In genomic region chr2:181135446-181135818, GRCm38 (mm10) we compare ENCODE assay signal across 8 mouse cellular contexts. TPM values are rescaled to one million over a fixed set of nuclear protein-coding genes. Genes with fewer than 3 reads are reported as not detected.
DNase-seq lines count a peak whose midpoint lies in the region; ATAC-seq and TF ChIP-seq lines count a peak whose summit lies in the region.

No protein-coding gene starts in this region.

- no peak for TF ChIP-seq EP300 in liver, postnatal 0 days (IDR thresholded peaks at IDR 0.05; ENCODE audit: low read depth)

- no peak overlapping the region for H3K9ac ChIP-seq in liver, embryonic 11.5 days (ENCODE audit: low read depth, low read length)
- H3K9ac ChIP-seq in liver, postnatal 0 days (replicated peaks): no peak overlapping the region
- H3K9ac ChIP-seq in forebrain, embryonic 11.5 days (ENCODE audit: low read length): peak overlapping the region; percentile 54; the same call in 1 of the 2 replicates
- no peak overlapping the region for H3K9ac ChIP-seq in intestine, embryonic 14.5 days (ENCODE audit: low read length)
- peak overlapping the region; percentile 87 for H3K9ac ChIP-seq in neural tube, embryonic 12.5 days

- no peak for ATAC-seq in liver, embryonic 11.5 days (replicated peaks; ENCODE audit: low FRiP score)
- no peak for ATAC-seq in liver, postnatal 0 days
- ATAC-seq in forebrain, embryonic 11.5 days (replicated peaks; ENCODE audit: low FRiP score): no peak
- ATAC-seq in intestine, embryonic 14.5 days (replicated peaks; ENCODE audit: low FRiP score, low TSS enrichment, low read depth): no peak
- no peak for ATAC-seq in neural tube, embryonic 12.5 days (ENCODE audit: low FRiP score, low read depth)
- no peak for ATAC-seq in CD4-positive, CD25-positive, alpha-beta regulatory T cell, adult 4 months

- whole genome bisulfite sequencing in liver, embryonic 11.5 days: 20% methylated on average over 4 of the region's 4 CpGs
- 11% methylated on average over 4 of the region's 4 CpGs for WGBS in liver, postnatal 0 days (ENCODE audit: insufficient replicate concordance)
- 6% methylated on average over 4 of the region's 4 CpGs for WGBS in forebrain, embryonic 11.5 days
- 10% methylated on average over 4 of the region's 4 CpGs for WGBS in intestine, embryonic 14.5 days
- 11% methylated on average over 4 of the region's 4 CpGs for WGBS in neural tube, embryonic 12.5 days

- H3K4me3 ChIP-seq in liver, embryonic 11.5 days (ENCODE audit: low read depth, low read length): no peak overlapping the region
- H3K4me3 ChIP-seq in liver, postnatal 0 days (ENCODE audit: low read depth, low read length): no peak overlapping the region
- peak overlapping the region; percentile 65 for H3K4me3 ChIP-seq in forebrain, embryonic 11.5 days (ENCODE audit: low read depth, low read length)
- H3K4me3 ChIP-seq in intestine, embryonic 14.5 days (ENCODE audit: low read depth, low read length): peak overlapping the region; percentile 42; the same call in 1 of the 2 replicates
- H3K4me3 ChIP-seq in neural tube, embryonic 12.5 days: peak overlapping the region; percentile 71

- H3K9me3 ChIP-seq in liver, embryonic 11.5 days (ENCODE audit: control insufficient read depth, low read length): no peaks in the 10 kb centered on the region
- H3K9me3 ChIP-seq in liver, postnatal 0 days (ENCODE audit: low read length): no peaks in the 10 kb centered on the region
- H3K9me3 ChIP-seq in forebrain, embryonic 11.5 days (ENCODE audit: control insufficient read depth, low read length): no peaks in the 10 kb centered on the region
- no peaks in the 10 kb centered on the region for H3K9me3 ChIP-seq in intestine, embryonic 14.5 days (ENCODE audit: control insufficient read depth, low read length)
- no peaks in the 10 kb centered on the region for H3K9me3 ChIP-seq in neural tube, embryonic 12.5 days

- no peak for DNase-seq in liver, embryonic 11.5 days (ENCODE audit: low spot score)
- no peak for DNase-seq in liver, postnatal 0 days
- DNase-seq in forebrain, embryonic 11.5 days (ENCODE audit: low spot score): peak; percentile 55
- DNase-seq in intestine, embryonic 14.5 days (ENCODE audit: low spot score): no peak
- DNase-seq in adrenal gland, postnatal 4 days (ENCODE audit: low spot score in 2 of 2): no peak
- no peak for DNase-seq in lung, postnatal 4 days

- TF ChIP-seq CTCF in liver, postnatal 0 days (IDR thresholded peaks at IDR 0.05; ENCODE audit: low read depth): no peak

- H3K4me1 ChIP-seq in liver, embryonic 11.5 days (replicated peaks; ENCODE audit: control insufficient read depth, insufficient read depth, low read length): no peaks in the 10 kb centered on the region
- 0 out of 2 replicates have a peak, but pooled peaks cover 4% of the 10 kb centered on the region for H3K4me1 ChIP-seq in liver, postnatal 0 days (ENCODE audit: insufficient read depth)
- peaks cover 3% of the 10 kb centered on the region; the same call in 1 of the 2 replicates for H3K4me1 ChIP-seq in forebrain, embryonic 11.5 days (replicated peaks; ENCODE audit: control insufficient read depth, insufficient read depth, low read length)
- H3K4me1 ChIP-seq in intestine, embryonic 14.5 days (replicated peaks; ENCODE audit: control insufficient read depth, insufficient read depth, low read length): 0 out of 2 replicates have a peak, but pooled peaks cover 4% of the 10 kb centered on the region
- peaks cover 9% of the 10 kb centered on the region for H3K4me1 ChIP-seq in neural tube, embryonic 12.5 days

- H3K27ac ChIP-seq in liver, embryonic 11.5 days (ENCODE audit: low read depth, low read length): no peak overlapping the region
- no peak overlapping the region for H3K27ac ChIP-seq in liver, postnatal 0 days (ENCODE audit: low read depth)
- H3K27ac ChIP-seq in forebrain, embryonic 11.5 days (ENCODE audit: low read depth, low read length): no peak overlapping the region
- no peak overlapping the region for H3K27ac ChIP-seq in intestine, embryonic 14.5 days (ENCODE audit: low read depth)
- no peak overlapping the region for H3K27ac ChIP-seq in neural tube, embryonic 12.5 days

- peaks cover 50% of the 10 kb centered on the region for H3K27me3 ChIP-seq in liver, embryonic 11.5 days (replicated peaks; ENCODE audit: control insufficient read depth, insufficient read depth, low read length)
- H3K27me3 ChIP-seq in liver, postnatal 0 days (ENCODE audit: insufficient read depth, low read length): peaks cover 43% of the 10 kb centered on the region
- peaks cover 28% of the 10 kb centered on the region for H3K27me3 ChIP-seq in forebrain, embryonic 11.5 days (ENCODE audit: control insufficient read depth, insufficient read depth, low read length)
- peaks cover 60% of the 10 kb centered on the region for H3K27me3 ChIP-seq in intestine, embryonic 14.5 days (replicated peaks; ENCODE audit: control insufficient read depth, insufficient read depth, low read length)
- H3K27me3 ChIP-seq in neural tube, embryonic 12.5 days (replicated peaks): peaks cover 50% of the 10 kb centered on the region

- H3K36me3 ChIP-seq in liver, embryonic 11.5 days (ENCODE audit: control insufficient read depth, insufficient read depth, low read length): no peaks in the 10 kb centered on the region
- no peaks in the 10 kb centered on the region for H3K36me3 ChIP-seq in liver, postnatal 0 days (replicated peaks; ENCODE audit: insufficient read depth, low read length)
- H3K36me3 ChIP-seq in forebrain, embryonic 11.5 days (ENCODE audit: control insufficient read depth, insufficient read depth, low read length): no peaks in the 10 kb centered on the region
- no peaks in the 10 kb centered on the region for H3K36me3 ChIP-seq in intestine, embryonic 14.5 days (ENCODE audit: control insufficient read depth, insufficient read depth, low read length)
- H3K36me3 ChIP-seq in neural tube, embryonic 12.5 days: no peaks in the 10 kb centered on the region

- peak overlapping the region; percentile 75; the same call in 1 of the 2 replicates for H3K4me2 ChIP-seq in liver, embryonic 11.5 days
- no peak overlapping the region for H3K4me2 ChIP-seq in liver, postnatal 0 days (ENCODE audit: low read depth, low read length)
- H3K4me2 ChIP-seq in forebrain, embryonic 11.5 days (ENCODE audit: low read depth, low read length, severe bottlenecking): peak overlapping the region; percentile 92
- no peak overlapping the region for H3K4me2 ChIP-seq in intestine, embryonic 14.5 days (ENCODE audit: low read length)
- H3K4me2 ChIP-seq in neural tube, embryonic 12.5 days (replicated peaks): peak overlapping the region; percentile 80

RNA-seq across cellular contexts. Expression of gene Kcnq2, which starts 0.3 kb away (rescaled TPM):
- 0.15 and 0.18 TPM in 2 replicates for polyA plus RNA-seq in liver, embryonic 11.5 days (2014; fragmentation: Nextera tagmentation; extraction: Ambion mirVana)
- not detected in 2 replicates for polyA plus RNA-seq in liver, postnatal 0 days (2015; fragmentation: Nextera tagmentation; extraction: Ambion mirVana)
- 13.6 and 13.9 TPM in 2 replicates for polyA plus RNA-seq in forebrain, embryonic 11.5 days (2014; fragmentation: Nextera tagmentation; extraction: Ambion mirVana)
- 2.0 and 2.4 TPM in 2 replicates for polyA plus RNA-seq in intestine, embryonic 14.5 days (2014; fragmentation: Nextera tagmentation; extraction: Ambion mirVana)
- 39.0 and 41.6 TPM in 2 replicates for polyA plus RNA-seq in neural tube, embryonic 12.5 days (2016; fragmentation: Nextera tagmentation; extraction: Ambion mirVana)
- not detected for polyA plus RNA-seq in CD4-positive, CD25-positive, alpha-beta regulatory T cell, adult 4 months (2017; shearing (Covaris generic))
- 10 to 100 TPM; 12.8 to 13.5 TPM for total RNA-seq in adrenal gland, postnatal 4 days (2021)

RNA-seq across cellular contexts. Expression of gene Eef1a2, which starts 21.4 kb away (rescaled TPM):
- not detected in 2 replicates for polyA plus RNA-seq in liver, embryonic 11.5 days (2014; fragmentation: Nextera tagmentation; extraction: Ambion mirVana)
- 0.05 TPM in 1 of 2 replicates, not detected in the other for polyA plus RNA-seq in liver, postnatal 0 days (2015; fragmentation: Nextera tagmentation; extraction: Ambion mirVana)
- 0.47 and 0.55 TPM in 2 replicates for polyA plus RNA-seq in forebrain, embryonic 11.5 days (2014; fragmentation: Nextera tagmentation; extraction: Ambion mirVana)
- 0.32 and 0.36 TPM in 2 replicates for polyA plus RNA-seq in intestine, embryonic 14.5 days (2014; fragmentation: Nextera tagmentation; extraction: Ambion mirVana)
- polyA plus RNA-seq in neural tube, embryonic 12.5 days (2016; fragmentation: Nextera tagmentation; extraction: Ambion mirVana): 2.8 and 3.4 TPM in 2 replicates
- not detected for polyA plus RNA-seq in CD4-positive, CD25-positive, alpha-beta regulatory T cell, adult 4 months (2017; shearing (Covaris generic))
- 10 to 100 TPM; 76.3 to 76.6 TPM for total RNA-seq in adrenal gland, postnatal 4 days (2021)

RNA-seq across cellular contexts. Expression of gene Ppdpf, which starts 51.6 kb away (rescaled TPM):
- polyA plus RNA-seq in liver, embryonic 11.5 days (2014; fragmentation: Nextera tagmentation; extraction: Ambion mirVana): 172 and 179 TPM in 2 replicates
- 120 and 125 TPM in 2 replicates for polyA plus RNA-seq in liver, postnatal 0 days (2015; fragmentation: Nextera tagmentation; extraction: Ambion mirVana)
- 443 and 478 TPM in 2 replicates for polyA plus RNA-seq in forebrain, embryonic 11.5 days (2014; fragmentation: Nextera tagmentation; extraction: Ambion mirVana)
- 350 and 369 TPM in 2 replicates for polyA plus RNA-seq in intestine, embryonic 14.5 days (2014; fragmentation: Nextera tagmentation; extraction: Ambion mirVana)
- 424 and 444 TPM in 2 replicates for polyA plus RNA-seq in neural tube, embryonic 12.5 days (2016; fragmentation: Nextera tagmentation; extraction: Ambion mirVana)
- polyA plus RNA-seq in CD4-positive, CD25-positive, alpha-beta regulatory T cell, adult 4 months (2017; shearing (Covaris generic)): 100 to 1,000 TPM; 138 to 145 TPM
- total RNA-seq in adrenal gland, postnatal 4 days (2021): 10 to 100 TPM; 91.2 to 93.3 TPM

Comparison
In these comparisons a context has a peak if more than half of its experiments do, and no peak if none do; other contexts are left out.
1. H3K4me2 ChIP-seq: peak in liver, embryonic 11.5 days (single experiment), forebrain, embryonic 11.5 days (single experiment) and neural tube, embryonic 12.5 days (single experiment); none in liver, postnatal 0 days (single experiment) and intestine, embryonic 14.5 days (single experiment).
2. H3K4me3 ChIP-seq: peak in forebrain, embryonic 11.5 days (single experiment), intestine, embryonic 14.5 days (single experiment) and neural tube, embryonic 12.5 days (single experiment); none in liver, embryonic 11.5 days (single experiment) and liver, postnatal 0 days (single experiment).
3. H3K9ac ChIP-seq: peak in forebrain, embryonic 11.5 days (single experiment) and neural tube, embryonic 12.5 days (single experiment); none in liver, embryonic 11.5 days (single experiment), liver, postnatal 0 days (single experiment) and intestine, embryonic 14.5 days (single experiment).